Mouse (Mus musculus): ENCODE measurements around the gene Piezo1.

DNA sequence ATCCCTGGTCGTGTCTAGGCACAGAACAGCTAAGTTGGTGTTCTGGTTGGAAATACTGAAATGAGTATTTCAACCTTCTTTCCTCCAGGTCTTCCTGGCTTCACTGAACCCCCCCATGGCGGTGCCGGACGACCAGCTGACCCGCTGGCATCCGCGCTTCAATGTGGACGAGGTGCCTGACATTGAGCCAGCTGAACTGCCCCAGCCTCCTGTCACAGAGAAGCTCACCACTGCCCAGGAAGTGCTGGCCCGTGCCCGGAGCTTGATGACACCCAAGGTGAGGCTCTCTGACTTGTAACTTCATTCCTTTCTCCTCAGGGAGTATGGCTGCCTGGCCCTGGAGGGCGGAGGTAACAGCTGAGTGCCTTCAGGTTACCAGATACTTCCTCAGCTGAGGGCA lies 20.0 kb upstream of the Piezo1 start:
- TF ChIP-seq ZKSCAN1 (IDR thresholded peaks at IDR 0.05; ENCODE audit: borderline replicate concordance, low read depth, low read length) (no peak), ZNF384 (IDR thresholded peaks at IDR 0.05; ENCODE audit: low read depth, low read length) (no peak)
